Mouse (Mus musculus) spleen, adult 2 months (tissue): Measurements from ENCODE around the gene Pcyt1a.

ENCODE experiments used
- CTCF ChIP-seq: fragments of 200-500 bp; IDR thresholded peaks from 2 replicates; pipeline ENCODE4 v1.5.1; 2011; ENCODE audit warnings: mild to moderate bottlenecking, inconsistent platforms; ENCODE audit not compliant: insufficient read depth, insufficient read length, insufficient replicate concordance; ENCODE audit errors: extremely low read depth
- POLR2A ChIP-seq: fragments of 200-500 bp; IDR thresholded peaks from 2 replicates; pipeline ENCODE4 v1.6.1; 2011; ENCODE audit warnings: low read depth, low read length, inconsistent platforms

DNA sequence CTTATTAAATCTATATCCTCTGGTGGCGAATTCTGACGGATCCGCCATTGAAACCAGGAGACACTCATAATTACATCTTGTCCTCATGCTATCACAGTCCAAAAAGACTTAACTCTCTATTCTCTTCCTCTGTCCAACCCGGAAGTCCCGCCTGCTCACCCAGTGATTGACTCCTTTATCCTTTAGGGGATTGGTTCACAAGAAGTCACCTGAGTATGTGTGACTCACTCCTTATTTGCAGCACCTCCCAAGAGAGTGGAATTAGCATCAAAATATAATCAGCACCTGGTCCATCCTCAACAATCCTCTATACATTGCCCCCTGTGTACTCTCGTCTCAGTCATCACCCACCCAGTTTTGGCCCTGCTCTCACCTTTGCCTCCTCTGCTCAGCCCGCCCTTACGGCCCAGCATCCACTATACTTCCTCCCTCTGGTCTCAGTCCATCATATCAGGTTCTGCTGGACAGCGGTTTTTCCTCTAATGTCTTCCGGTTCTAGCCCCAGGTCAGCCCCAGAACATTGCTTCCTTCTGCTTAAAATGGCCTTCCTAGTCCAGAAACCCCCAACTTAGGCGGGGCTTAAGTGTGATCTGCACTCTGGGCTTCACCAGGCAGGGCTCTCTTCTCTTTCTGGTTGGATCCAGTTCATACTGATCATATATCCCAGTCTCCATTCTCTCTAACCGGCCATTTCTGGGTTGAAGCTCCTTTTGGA lies 72.1 kb downstream of the Pcyt1a start:
- TF ChIP-seq POLR2A (no peak), CTCF (no peak)
